Mouse (Mus musculus) liver, embryonic 16.5 days (tissue): ENCODE data around the gene Plxdc1. TPM values are rescaled to one million over a fixed set of nuclear protein-coding genes. Genes with fewer than 3 reads are reported as not detected.

Experiments
- ATAC-seq: fragments of 200-750 bp; cut with Nextera tagmentation; 2 replicates; pipeline ENCODE4 v1.8.0; 2017; ENCODE audit warnings: low read depth, mild to moderate bottlenecking, moderate number of reproducible peaks, moderate library complexity
- H3K27ac ChIP-seq: fragments of 300-500 bp; sonication (generic); 2 replicates; pipeline ENCODE4 v1.5.1; 2014; ENCODE audit warnings: mild to moderate bottlenecking, low read length
- H3K27me3 ChIP-seq: fragments of 300-500 bp; sonication (generic); 2 replicates; pipeline ENCODE4 v1.6.1; 2014; ENCODE audit warnings: low read depth, low read length, mixed read lengths; ENCODE audit not compliant: control insufficient read depth, insufficient read depth
- H3K36me3 ChIP-seq: fragments of 300-500 bp; sonication (generic); 2 replicates; pipeline ENCODE4 v1.6.1; 2014; ENCODE audit warnings: mild to moderate bottlenecking; ENCODE audit not compliant: control insufficient read depth, insufficient read depth
- H3K4me1 ChIP-seq: fragments of 300-500 bp; sonication (generic); 2 replicates; pipeline ENCODE4 v1.6.1; 2014; ENCODE audit warnings: low read depth, low read length, mixed read lengths; ENCODE audit not compliant: control insufficient read depth
- H3K4me2 ChIP-seq: fragments of 300-500 bp; sonication (generic); 2 replicates; pipeline ENCODE4 v1.6.1; 2014; ENCODE audit warnings: low read depth, low read length, mixed read lengths
- H3K4me3 ChIP-seq: fragments of 300-500 bp; sonication (generic); 2 replicates; pipeline ENCODE4 v1.5.1; 2014; ENCODE audit warnings: low read depth, mild to moderate bottlenecking, low read length
- H3K9ac ChIP-seq: fragments of 300-500 bp; sonication (generic); 2 replicates; pipeline ENCODE4 v1.6.1; 2014; ENCODE audit warnings: low read depth, low read length
- H3K9me3 ChIP-seq: fragments of 300-500 bp; sonication (generic); replicated peaks from 2 replicates; pipeline ENCODE4 v1.6.1; 2016; ENCODE audit warnings: low read length; ENCODE audit not compliant: control insufficient read depth
- WGBS: fragments of 180-500 bp; shearing (Covaris S2); extraction: QIAGEN DNeasy Blood & Tissue Kit; methylation state at CpG from one replicate; pipeline ENCODE4 v1.1.7; 2014; ENCODE audit not compliant: insufficient replicate concordance; 5-methylcytosine and 5-hydroxymethylcytosine counted together
- polyA plus RNA-seq: library from polyadenylated mRNA; unstranded; fragments of >200 nt; fragmentation: Nextera tagmentation; extraction: Ambion mirVana; gene quantifications from 2 replicates; pipeline ENCODE4 v1.2.1, GENCODE M21; 2015

Gene Plxdc1
- polyA plus RNA-seq, 1 experiment from 2014 or later = 1.2 TPM

GRCm38 (mm10) chr11:98019883-98020610, 33.8 kb upstream of the Plxdc1 start:
- H3K27me3 ChIP-seq = peaks cover 21% of the 10 kb centered on the region
- ATAC-seq = no peak
- H3K36me3 ChIP-seq = no peaks in the 10 kb centered on the region
- H3K4me2 ChIP-seq = no peak overlapping the region
- 31% methylated on average over 8 of the region's 8 CpGs for WGBS
- H3K9ac ChIP-seq = no peak overlapping the region
- peaks cover 11% of the 10 kb centered on the region for H3K4me1 ChIP-seq
- H3K4me3 ChIP-seq = no peak overlapping the region
- H3K27ac ChIP-seq = no peak overlapping the region
- no peaks in the 10 kb centered on the region for H3K9me3 ChIP-seq

DNA sequence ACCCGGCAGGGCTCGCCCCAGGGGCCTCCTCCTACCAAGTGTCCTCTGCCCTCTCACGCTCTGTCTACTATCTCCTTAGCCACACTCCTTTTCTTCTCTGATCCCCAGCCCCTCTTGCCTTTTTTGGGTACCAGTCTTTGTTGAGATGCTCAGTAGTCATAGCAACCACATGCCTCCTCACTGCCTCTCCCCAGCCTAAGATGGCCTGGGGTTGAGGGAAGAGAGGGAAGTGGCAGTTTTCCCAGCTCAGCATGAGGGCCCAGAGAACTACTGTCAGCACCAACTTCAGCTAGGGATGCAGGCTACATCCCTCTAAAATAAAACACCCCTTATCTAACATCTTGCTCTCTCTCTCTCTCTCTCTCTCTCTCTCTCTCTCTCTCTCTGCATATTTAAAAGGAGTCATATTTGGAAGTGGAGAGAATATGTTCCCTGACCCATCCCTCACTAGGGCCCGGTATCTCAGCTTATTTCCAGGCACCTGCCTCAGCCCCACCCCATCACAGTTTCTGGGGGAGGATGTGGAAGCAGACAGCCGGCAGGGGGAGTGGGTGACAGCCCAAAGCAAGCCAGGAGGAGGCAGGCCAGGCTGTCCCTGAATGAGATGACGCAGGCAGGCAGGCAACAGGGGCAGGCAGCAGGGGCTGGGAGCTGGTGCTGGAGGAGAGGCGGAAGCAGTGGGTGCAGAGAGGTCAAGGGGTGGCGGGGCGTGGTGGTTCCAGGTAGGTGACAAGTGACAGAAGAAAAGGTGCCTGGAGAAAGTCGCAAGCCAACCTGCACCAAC, 32.8 kb upstream of the Plxdc1 start:
- Histone ChIP-seq H3K9me3 (no peaks in the 10 kb centered on the region), H3K27me3 (peaks cover 21% of the 10 kb centered on the region), H3K9ac (no peak overlapping the region), H3K4me3 (no peak overlapping the region), H3K36me3 (no peaks in the 10 kb centered on the region), H3K27ac (no peak overlapping the region), H3K4me2 (no peak overlapping the region), H3K4me1 (peaks cover 11% of the 10 kb centered on the region)
- no peak for ATAC-seq
- 24% methylated on average over 10 of the region's 10 CpGs for WGBS

DNA sequence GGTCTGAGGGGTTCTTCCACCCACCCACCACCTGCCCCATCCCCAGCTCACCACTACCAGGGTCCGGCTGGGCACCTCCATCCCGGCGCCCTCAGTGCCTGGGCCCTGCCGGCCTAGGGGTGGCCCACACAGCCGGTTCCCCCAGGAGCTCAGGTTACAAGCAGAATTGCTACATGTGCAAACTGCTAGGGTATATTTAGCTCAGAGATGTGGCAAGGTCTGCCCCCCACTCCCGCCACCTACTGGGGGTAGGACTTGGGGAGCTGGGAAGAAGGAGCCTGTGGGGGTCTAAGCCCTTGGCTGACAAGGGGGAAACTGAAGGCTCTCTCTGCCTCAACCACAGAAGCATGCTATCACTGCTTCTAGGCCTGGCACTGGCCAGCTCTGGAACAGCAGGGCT, 32.0 kb upstream of the Plxdc1 start:
- ATAC-seq = no peak
- H3K9ac ChIP-seq = no peak overlapping the region
- H3K27me3 ChIP-seq = peaks cover 21% of the 10 kb centered on the region
- H3K9me3 ChIP-seq = no peaks in the 10 kb centered on the region
- H3K36me3 ChIP-seq = no peaks in the 10 kb centered on the region
- peaks cover 11% of the 10 kb centered on the region for H3K4me1 ChIP-seq
- H3K4me3 ChIP-seq = no peak overlapping the region
- no peak overlapping the region for H3K27ac ChIP-seq
- no peak overlapping the region for H3K4me2 ChIP-seq
- WGBS = 52% methylated on average over 5 of the region's 6 CpGs

GRCm38 (mm10) chr11:98016824-98017223, 30.6 kb upstream of the Plxdc1 start:
- Histone ChIP-seq H3K9ac (no peak overlapping the region), H3K4me2 (no peak overlapping the region), H3K4me3 (no peak overlapping the region), H3K9me3 (no peaks in the 10 kb centered on the region), H3K36me3 (no peaks in the 10 kb centered on the region), H3K27ac (no peak overlapping the region), H3K27me3 (peaks cover 10% of the 10 kb centered on the region), H3K4me1 (peaks cover 3% of the 10 kb centered on the region)
- ATAC-seq = no peak
- 57% methylated on average over 4 of the region's 4 CpGs for WGBS

DNA sequence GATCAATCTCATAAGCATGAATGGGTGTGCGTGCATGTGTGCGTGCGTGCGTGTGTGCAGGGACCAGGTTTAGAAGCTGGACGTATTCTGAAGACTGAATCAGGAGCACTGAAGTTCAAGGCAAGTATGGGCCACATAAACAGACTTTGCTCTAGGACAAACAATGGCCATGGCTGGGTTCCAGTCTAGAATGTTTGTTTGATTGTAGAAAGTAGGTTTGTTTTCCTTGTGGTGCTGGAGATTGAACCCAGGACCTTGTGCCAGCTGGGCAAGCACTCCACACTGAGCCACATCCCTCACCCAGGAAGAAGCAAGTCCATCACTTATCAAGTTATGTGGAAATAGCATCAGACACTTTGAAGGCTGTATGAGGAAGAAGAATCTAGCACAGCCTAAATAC, 29.9 kb upstream of the Plxdc1 start:
- H3K9ac ChIP-seq = no peak overlapping the region
- no peaks in the 10 kb centered on the region for H3K4me1 ChIP-seq
- WGBS = 81% methylated on average over 5 of the region's 5 CpGs
- no peaks in the 10 kb centered on the region for H3K9me3 ChIP-seq
- no peak overlapping the region for H3K4me3 ChIP-seq
- no peak overlapping the region for H3K4me2 ChIP-seq
- H3K27ac ChIP-seq = no peak overlapping the region
- no peak for ATAC-seq
- no peaks in the 10 kb centered on the region for H3K36me3 ChIP-seq
- peaks cover 4% of the 10 kb centered on the region for H3K27me3 ChIP-seq

DNA sequence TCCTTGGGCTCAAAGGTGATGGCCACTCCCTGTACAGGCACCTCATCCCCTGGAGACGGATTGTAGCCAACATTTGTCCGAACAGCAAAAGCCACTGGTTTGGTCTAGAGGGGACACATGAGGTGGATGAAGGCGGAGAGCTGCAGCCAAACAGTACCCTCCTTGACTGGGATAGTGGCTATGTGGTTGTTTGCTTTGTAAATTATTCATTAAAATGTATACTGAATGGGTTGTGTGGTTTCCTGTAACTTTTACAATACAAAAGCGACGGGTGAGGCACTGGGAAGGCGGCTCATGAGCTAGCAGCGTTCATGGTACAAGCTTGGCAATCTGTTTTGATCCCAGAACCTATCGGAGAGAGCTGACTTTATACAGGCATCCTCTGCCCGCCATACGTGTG, 26.6 kb upstream of the Plxdc1 start:
- H3K4me1 ChIP-seq = no peaks in the 10 kb centered on the region
- WGBS = 66% methylated on average over 10 of the region's 10 CpGs
- H3K27ac ChIP-seq = no peak overlapping the region
- H3K4me3 ChIP-seq = no peak overlapping the region
- no peaks in the 10 kb centered on the region for H3K36me3 ChIP-seq
- H3K9ac ChIP-seq = no peak overlapping the region
- no peak overlapping the region for H3K4me2 ChIP-seq
- no peaks in the 10 kb centered on the region; the same call in 1 of the 2 replicates for H3K27me3 ChIP-seq
- ATAC-seq = no peak
- H3K9me3 ChIP-seq = no peaks in the 10 kb centered on the region

DNA sequence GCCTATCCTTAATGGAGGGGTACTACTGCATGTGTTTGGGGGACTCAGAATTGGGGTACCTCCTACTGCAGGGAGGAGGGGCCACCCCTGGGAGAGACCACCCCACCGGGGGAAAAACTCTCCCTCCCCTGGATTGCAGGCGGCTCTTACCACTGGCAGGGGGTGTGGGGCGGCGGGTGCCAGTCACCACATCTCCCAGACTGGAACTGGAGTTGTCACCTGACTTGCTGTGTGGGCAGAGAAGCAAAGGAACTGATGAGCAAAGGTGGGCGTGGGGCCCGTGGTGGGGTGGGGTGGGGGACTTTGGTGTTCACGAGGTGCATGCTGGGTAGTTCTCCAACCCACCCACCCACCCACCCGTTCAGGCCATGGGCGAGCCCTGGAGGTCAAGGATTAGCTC, 25.5 kb upstream of the Plxdc1 start:
- Histone ChIP-seq H3K4me1 (no peaks in the 10 kb centered on the region), H3K36me3 (no peaks in the 10 kb centered on the region), H3K27ac (no peak overlapping the region), H3K27me3 (no peaks in the 10 kb centered on the region; the same call in 1 of the 2 replicates), H3K9me3 (no peaks in the 10 kb centered on the region), H3K4me3 (no peak overlapping the region), H3K4me2 (no peak overlapping the region), H3K9ac (no peak overlapping the region)
- no peak for ATAC-seq
- 49% methylated on average over 9 of the region's 9 CpGs for whole genome bisulfite sequencing

GRCm38 (mm10) chr11:98008087-98008486, 21.8 kb upstream of the Plxdc1 start:
- no peaks in the 10 kb centered on the region for H3K36me3 ChIP-seq
- H3K4me2 ChIP-seq = no peak overlapping the region
- no peak overlapping the region for H3K9ac ChIP-seq
- H3K4me3 ChIP-seq = no peak overlapping the region
- H3K9me3 ChIP-seq = no peaks in the 10 kb centered on the region
- no peak overlapping the region for H3K27ac ChIP-seq
- ATAC-seq = no peak
- no peaks in the 10 kb centered on the region; the same call in 1 of the 2 replicates for H3K27me3 ChIP-seq
- no peaks in the 10 kb centered on the region for H3K4me1 ChIP-seq
- WGBS = 45% methylated on average over 11 of the region's 11 CpGs

GRCm38 (mm10) chr11:98005686-98006085, 19.4 kb upstream of the Plxdc1 start:
- no peak overlapping the region for H3K4me3 ChIP-seq
- no peaks in the 10 kb centered on the region for H3K36me3 ChIP-seq
- no peaks in the 10 kb centered on the region; the same call in none of the 2 replicates for H3K27me3 ChIP-seq
- H3K27ac ChIP-seq = no peak overlapping the region
- no peaks in the 10 kb centered on the region for H3K9me3 ChIP-seq
- H3K4me1 ChIP-seq = no peaks in the 10 kb centered on the region
- no peak overlapping the region for H3K4me2 ChIP-seq
- no peak for ATAC-seq
- no peak overlapping the region for H3K9ac ChIP-seq
- 68% methylated on average over 10 of the region's 10 CpGs for WGBS
